Mouse (Mus musculus) gastrocnemius, adult 2 months (tissue): ENCODE measurements around the gene Ccdc43. TPM values are rescaled to one million over a fixed set of nuclear protein-coding genes. Genes with fewer than 3 reads are reported as not detected.

Experiments
- DNase-seq: peaks from one replicate; pipeline ENCODE4 v3.0.0; 2022
- H3K27ac ChIP-seq: fragments of 200-600 bp; 2 replicates; pipeline ENCODE4 v1.8.1; 2022; ENCODE audit warnings: mild to moderate bottlenecking
- H3K4me3 ChIP-seq: fragments of 200-600 bp; 2 replicates; pipeline ENCODE4 v1.8.1; 2022; ENCODE audit warnings: mild to moderate bottlenecking, moderate library complexity
- CTCF ChIP-seq: fragments of 200-600 bp; IDR thresholded peaks from 2 replicates; pipeline ENCODE4 v1.8.1; 2022; ENCODE audit warnings: antibody characterized with exemption, mild to moderate bottlenecking, moderate library complexity
- intact Hi-C: fragments of 180-260 bp; cut with DNase I; formaldehyde crosslinking; loops from one replicate; pipeline ENCODE4 v1.15.1; 2025
- microRNA-seq: library from miRNA; unstranded; fragments of <30 nt; microRNA quantifications from one replicate; pipeline ENCODE4 v1.2.0, GENCODE M21; 2021
- total RNA-seq, 2 experiments: library from RNA; stranded (reverse); gene quantifications; 2 replicates each; pipeline ENCODE4 v1.2.3; 2021

Ccdc43 gene
- total RNA-seq, 2 experiments from 2014 or later, result 76.9 to 85.9 TPM

- H3K4me3 ChIP-seq, result no peak overlapping the region
- intact Hi-C loops, result no loop called here
- TF ChIP-seq CTCF, result peak; percentile 33
- no peak for DNase-seq
- H3K27ac ChIP-seq, result no peak overlapping the region
Measured at GRCm38 (mm10) chr11:102656326-102656926, 41.2 kb downstream of the Ccdc43 start.

GRCm38 (mm10) chr11:102655888-102656287, 41.7 kb downstream of the Ccdc43 start:
- no peak for TF ChIP-seq CTCF
- no peak for DNase-seq
- Histone ChIP-seq H3K27ac (no peak overlapping the region), H3K4me3 (no peak overlapping the region)
- intact Hi-C loops, result no loop called here

- Histone ChIP-seq H3K4me3 (no peak overlapping the region), H3K27ac (no peak overlapping the region)
- TF ChIP-seq CTCF, result peak; percentile 33; the same call in 1 of the 2 replicates
- intact Hi-C loops, result no loop called here
- DNase-seq, result no peak
Measured at GRCm38 (mm10) chr11:102652844-102653243, 44.7 kb downstream of the Ccdc43 start.

- DNase-seq, result peak; percentile 76
- peak; percentile 98 for TF ChIP-seq CTCF
- intact Hi-C loops, result loop anchor here (1.0 to 2.0 kb wide), 2 partner anchors 79 to 165 kb away; no protein-coding TSS in a partner anchor
- Histone ChIP-seq H3K4me3 (peak overlapping the region; percentile 57), H3K27ac (no peak overlapping the region)
Measured at GRCm38 (mm10) chr11:102651381-102651780, 46.2 kb downstream of the Ccdc43 start.

- H3K27ac ChIP-seq, result no peak overlapping the region
- DNase-seq, result no peak
- intact Hi-C loops, result no loop called here
- TF ChIP-seq CTCF, result no peak
- no peak overlapping the region for H3K4me3 ChIP-seq
Measured at GRCm38 (mm10) chr11:102647885-102648284, 49.7 kb downstream of the Ccdc43 start.

GRCm38 (mm10) chr11:102646226-102646625, 51.4 kb downstream of the Ccdc43 start:
- DNase-seq, result no peak
- TF ChIP-seq CTCF, result no peak
- no peak overlapping the region for H3K4me3 ChIP-seq
- no peak overlapping the region for H3K27ac ChIP-seq
- intact Hi-C loops, result no loop called here

GRCm38 (mm10) chr11:102643891-102644382, 53.6 kb downstream of the Ccdc43 start:
- DNase-seq, result peak; percentile 44
- Histone ChIP-seq H3K27ac (peak overlapping the region; percentile 70), H3K4me3 (no peak overlapping the region)
- TF ChIP-seq CTCF, result peak; percentile 15; the same call in 1 of the 2 replicates
- intact Hi-C loops, result no loop called here

- Histone ChIP-seq H3K4me3 (no peak overlapping the region), H3K27ac (no peak overlapping the region)
- TF ChIP-seq CTCF, result no peak
- DNase-seq, result peak; percentile 71
- intact Hi-C loops, result loop anchor here (5.0 kb wide), 1 partner anchor 35 kb away; the partner anchor contains the start of gene Fzd2
Measured at GRCm38 (mm10) chr11:102636887-102637286, 60.7 kb downstream of the Ccdc43 start.

Small RNAs within 50 kb of the gene (microRNA-seq; reads per million reads assigned to microRNA genes)
- not detected for gene Gm22920

Other genes with a start within 250 kb of the Ccdc43 start
- 1 to 10 TPM in 1 of 2 experiments, under 1 TPM in 1; 0.51 to 2.7 TPM for gene Itga2b, start 227.7 kb downstream of the Ccdc43 start, total RNA-seq
- 10 to 100 TPM; 23.7 to 26.8 TPM for gene Gpatch8, start 141.4 kb downstream of the Ccdc43 start, total RNA-seq
- gene Gm11627, start 118.3 kb downstream of the Ccdc43 start, total RNA-seq, result not detected
- 1 to 10 TPM; 1.2 to 2.1 TPM for gene Fzd2, start 93.4 kb downstream of the Ccdc43 start, total RNA-seq
- not detected for gene Meioc, start 34.1 kb downstream of the Ccdc43 start, total RNA-seq
- under 1 TPM; 0.33 to 0.67 TPM for gene Adam11, start 63.7 kb upstream of the Ccdc43 start, total RNA-seq
- gene Gjc1, start 121.9 kb upstream of the Ccdc43 start, total RNA-seq, result 1 to 10 TPM; 4.4 to 6.4 TPM
- gene Higd1b, start 138.1 kb upstream of the Ccdc43 start, total RNA-seq, result 1 to 10 TPM; 2.4 to 5.4 TPM
- gene Eftud2, start 183.2 kb upstream of the Ccdc43 start, total RNA-seq, result 10 to 100 TPM; 25.6 to 29.5 TPM
- not detected for gene Ccdc103, start 183.4 kb upstream of the Ccdc43 start, total RNA-seq
- gene Fam187a, start 187.4 kb upstream of the Ccdc43 start, total RNA-seq, result not detected
- gene Gfap, start 203.1 kb upstream of the Ccdc43 start, total RNA-seq, result not detected
- not detected for gene Kif18b, start 227.3 kb upstream of the Ccdc43 start, total RNA-seq
- gene C1ql1, start 248.9 kb upstream of the Ccdc43 start, total RNA-seq, result not detected